Mouse (Mus musculus): ENCODE measurements around the gene Dnase2a. TPM values are rescaled to one million over a fixed set of nuclear protein-coding genes. Genes with fewer than 3 reads are reported as not detected.

Dnase2a gene
- total RNA-seq (2015; ENCODE audit: low replicate concordance), result 32.7 and 33.2 TPM in 2 replicates
- total RNA-seq (2017; ENCODE audit: low replicate concordance), result 74.6 and 78.4 TPM in 2 replicates

- peak; percentile 84 for ATAC-seq (replicated peaks; ENCODE audit: low FRiP score, poor library complexity, severe bottlenecking)
Measured at GRCm38 (mm10) chr8:84908421-84909161, at the start of gene Dnase2a. Gene Dnase2a (plus strand): TSS chr8:84908560.

DNA sequence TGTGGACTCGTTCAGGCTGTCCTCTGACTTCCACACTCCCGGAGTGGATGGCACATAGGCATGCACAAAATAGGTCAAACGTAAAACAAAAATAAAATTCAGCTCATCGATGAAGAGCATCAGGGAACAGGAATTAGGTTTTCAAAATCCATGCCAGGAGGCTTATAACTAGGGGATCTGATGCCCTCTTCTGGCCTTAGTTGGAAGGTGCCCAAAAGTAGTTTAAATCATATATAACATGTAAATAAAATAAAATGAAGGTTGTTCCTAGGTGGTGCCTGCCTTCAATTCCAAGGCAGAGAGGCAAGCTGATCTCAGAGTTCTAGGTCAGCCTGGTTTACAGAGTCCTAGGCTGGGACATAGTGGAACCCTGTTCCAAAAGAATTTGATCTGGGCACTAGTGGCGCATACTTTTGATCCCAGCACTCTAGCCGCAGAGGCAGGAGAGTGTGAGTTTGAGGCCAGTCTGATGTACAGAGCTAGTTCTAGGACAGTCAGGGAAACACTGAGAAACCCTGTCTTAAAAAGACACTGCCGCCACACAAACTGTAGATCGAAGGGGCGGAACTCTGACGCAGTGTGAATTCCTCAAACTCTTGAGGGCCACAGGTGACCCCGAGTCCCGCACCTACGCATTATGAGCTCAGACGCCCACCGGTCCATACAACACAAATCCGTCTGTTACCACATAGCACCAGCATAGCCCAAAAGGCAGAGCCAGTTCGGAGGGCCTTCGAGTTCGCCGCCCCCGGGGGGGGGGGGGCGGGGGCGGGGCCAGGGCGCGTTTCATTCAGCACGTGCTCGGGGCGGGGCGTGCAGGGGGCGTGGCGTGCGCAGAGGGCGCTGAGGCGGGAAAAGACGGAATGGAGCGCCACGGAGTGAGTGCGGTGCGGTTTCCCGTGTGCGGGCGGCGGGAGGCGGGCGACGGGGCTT, 36.7 kb upstream of the Dnase2a start, which contains the start of gene Syce2:
TSS of gene Syce2 (plus strand) at position 736 of the 933 bp plus-strand sequence.
- peak; percentile 80 for ATAC-seq (replicated peaks; ENCODE audit: low FRiP score, poor library complexity, severe bottlenecking)

- ATAC-seq (replicated peaks; ENCODE audit: low FRiP score, poor library complexity, severe bottlenecking), result peak; percentile 79
Measured at GRCm38 (mm10) chr8:84872309-84872965, 35.9 kb upstream of the Dnase2a start.

DNA sequence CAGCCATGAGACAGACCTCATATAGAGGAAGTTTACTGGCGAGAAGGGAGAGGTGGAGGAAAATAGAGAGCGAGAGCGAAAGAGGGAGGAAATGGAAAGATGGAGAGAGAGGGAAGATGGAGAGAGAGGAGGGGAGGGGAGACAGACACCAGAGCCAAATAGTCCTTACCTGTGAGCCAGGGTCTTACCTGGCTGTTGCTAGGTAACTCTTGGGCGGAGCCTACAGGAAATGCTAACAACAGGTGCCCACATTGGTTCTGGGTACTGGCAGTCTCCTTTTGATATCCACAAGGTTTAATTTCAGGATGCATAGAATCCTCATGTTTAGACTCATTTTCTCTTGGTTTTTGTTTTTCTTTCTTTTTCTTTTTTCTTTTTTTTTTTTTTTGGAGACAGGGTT, 35.3 kb upstream of the Dnase2a start:
- no peak for ATAC-seq (replicated peaks; ENCODE audit: low FRiP score, poor library complexity, severe bottlenecking)

DNA sequence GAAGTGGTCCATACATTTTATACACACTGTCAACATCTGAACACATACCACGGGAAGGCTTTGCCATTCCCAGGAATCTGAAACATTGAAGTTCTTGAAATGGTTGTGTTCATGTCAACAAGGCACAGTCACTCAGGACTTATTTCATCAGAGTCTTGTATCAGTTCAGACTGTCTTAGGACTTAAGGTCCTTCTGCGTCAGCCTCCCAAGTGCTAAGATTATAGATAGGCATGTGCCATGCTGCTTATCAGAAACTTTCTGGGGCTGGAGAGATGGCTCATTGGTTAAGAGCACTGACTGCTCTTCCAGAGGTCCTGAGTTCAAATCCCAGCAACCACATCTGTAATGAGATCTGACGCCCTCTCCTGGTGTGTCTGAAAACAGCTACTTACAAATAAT, 34.0 kb upstream of the Dnase2a start:
- ATAC-seq (replicated peaks; ENCODE audit: low FRiP score, poor library complexity, severe bottlenecking), result no peak

GRCm38 (mm10) chr8:84877297-84878035, 30.9 kb upstream of the Dnase2a start:
- ATAC-seq (replicated peaks; ENCODE audit: low FRiP score, poor library complexity, severe bottlenecking), result no peak

- peak; percentile 74 for ATAC-seq (replicated peaks; ENCODE audit: low FRiP score, poor library complexity, severe bottlenecking)
Measured at GRCm38 (mm10) chr8:84878915-84879314, 29.4 kb upstream of the Dnase2a start.

GRCm38 (mm10) chr8:84884728-84885127, 23.6 kb upstream of the Dnase2a start:
- no peak for ATAC-seq (replicated peaks; ENCODE audit: low FRiP score, poor library complexity, severe bottlenecking)

DNA sequence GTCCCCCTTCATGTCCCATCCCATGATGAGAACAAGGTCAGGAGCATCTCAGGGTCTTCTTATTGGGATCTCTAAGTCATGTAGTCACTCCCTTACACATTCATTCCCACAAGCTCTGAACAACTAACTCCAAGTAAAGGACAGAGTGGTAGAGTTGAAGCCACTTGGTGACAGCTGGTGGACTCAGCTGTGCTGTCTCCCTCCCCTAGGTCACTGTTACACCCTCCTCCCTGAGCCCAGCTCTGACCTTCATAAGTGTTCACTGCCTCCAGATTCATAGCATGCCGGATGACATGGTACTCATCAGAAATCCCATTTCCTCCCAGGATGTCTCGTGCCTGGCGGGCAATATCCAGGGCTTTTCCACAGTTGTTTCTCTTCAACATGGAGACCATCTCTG, 20.1 kb upstream of the Dnase2a start:
- no peak for ATAC-seq (replicated peaks; ENCODE audit: low FRiP score, poor library complexity, severe bottlenecking)

GRCm38 (mm10) chr8:84889141-84889540, 19.2 kb upstream of the Dnase2a start:
- no peak for ATAC-seq (replicated peaks; ENCODE audit: low FRiP score, poor library complexity, severe bottlenecking)

GRCm38 (mm10) chr8:84892993-84893708, 15.2 kb upstream of the Dnase2a start:
- ATAC-seq (replicated peaks; ENCODE audit: low FRiP score, poor library complexity, severe bottlenecking), result peak; percentile 59

DNA sequence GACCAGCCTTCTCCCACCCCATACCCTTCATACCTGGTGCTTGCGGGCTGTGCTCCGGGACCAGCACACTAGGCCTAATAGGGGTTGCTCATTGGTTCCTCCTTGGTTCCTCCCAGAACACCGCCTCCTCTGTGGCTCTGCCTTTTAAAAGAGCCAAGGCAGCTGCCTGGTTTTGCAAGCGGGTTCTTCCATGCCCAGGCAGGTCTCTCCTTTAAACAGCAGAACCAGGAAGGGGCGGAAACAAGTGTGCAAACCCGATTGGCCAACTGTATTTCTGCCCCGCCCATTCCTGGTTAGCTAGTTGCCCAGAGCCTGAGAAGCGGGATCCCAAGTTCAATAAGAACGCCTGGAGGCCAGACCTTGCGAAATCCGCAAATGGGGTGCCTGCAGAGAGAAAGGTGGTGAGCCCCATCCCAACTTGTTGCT, 14.6 kb upstream of the Dnase2a start, which contains the start of gene Gcdh:
TSS of gene Gcdh (minus strand) at position 213 of the 426 bp plus-strand sequence.
- peak; percentile 95 for ATAC-seq (replicated peaks; ENCODE audit: low FRiP score, poor library complexity, severe bottlenecking)

- ATAC-seq (replicated peaks; ENCODE audit: low FRiP score, poor library complexity, severe bottlenecking), result no peak
Measured at GRCm38 (mm10) chr8:84895963-84896362, 12.4 kb upstream of the Dnase2a start.

GRCm38 (mm10) chr8:84901071-84901470, 7.3 kb upstream of the Dnase2a start:
- peak; percentile 78 for ATAC-seq (replicated peaks; ENCODE audit: low FRiP score, poor library complexity, severe bottlenecking)

GRCm38 (mm10) chr8:84901752-84902151, 6.6 kb upstream of the Dnase2a start, which contains the start of gene Klf1:
Gene Klf1 (plus strand): TSS chr8:84901928.
- ATAC-seq (replicated peaks; ENCODE audit: low FRiP score, poor library complexity, severe bottlenecking), result peak; percentile 75

GRCm38 (mm10) chr8:84902367-84902919, 5.9 kb upstream of the Dnase2a start:
- ATAC-seq (replicated peaks; ENCODE audit: low FRiP score, poor library complexity, severe bottlenecking), result no peak

DNA sequence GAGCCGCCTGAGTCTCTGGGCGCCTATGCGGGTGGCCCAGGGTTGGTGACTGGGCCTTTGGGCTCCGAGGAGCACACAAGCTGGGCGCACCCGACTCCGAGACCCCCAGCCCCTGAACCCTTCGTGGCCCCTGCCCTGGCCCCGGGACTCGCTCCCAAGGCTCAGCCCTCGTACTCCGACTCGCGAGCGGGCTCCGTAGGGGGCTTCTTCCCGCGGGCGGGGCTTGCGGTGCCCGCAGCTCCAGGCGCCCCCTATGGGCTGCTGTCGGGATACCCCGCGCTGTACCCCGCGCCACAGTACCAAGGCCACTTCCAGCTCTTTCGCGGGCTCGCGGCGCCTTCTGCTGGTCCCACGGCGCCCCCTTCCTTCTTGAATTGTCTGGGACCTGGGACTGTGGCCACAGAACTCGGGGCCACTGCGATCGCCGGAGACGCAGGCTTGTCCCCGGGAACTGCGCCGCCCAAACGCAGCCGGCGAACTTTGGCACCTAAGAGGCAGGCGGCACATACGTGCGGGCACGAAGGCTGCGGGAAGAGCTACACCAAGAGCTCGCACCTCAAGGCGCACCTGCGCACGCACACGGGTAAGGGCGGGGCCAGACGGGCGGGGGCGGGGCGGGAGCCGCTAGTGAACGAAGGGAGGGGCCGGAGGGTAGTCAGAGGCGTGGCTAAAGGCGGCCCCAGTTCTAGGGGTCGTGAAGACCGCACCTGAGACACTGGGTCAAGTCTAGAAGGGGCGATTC, 5.3 kb upstream of the Dnase2a start:
- ATAC-seq (replicated peaks; ENCODE audit: low FRiP score, poor library complexity, severe bottlenecking), result peak; percentile 64

DNA sequence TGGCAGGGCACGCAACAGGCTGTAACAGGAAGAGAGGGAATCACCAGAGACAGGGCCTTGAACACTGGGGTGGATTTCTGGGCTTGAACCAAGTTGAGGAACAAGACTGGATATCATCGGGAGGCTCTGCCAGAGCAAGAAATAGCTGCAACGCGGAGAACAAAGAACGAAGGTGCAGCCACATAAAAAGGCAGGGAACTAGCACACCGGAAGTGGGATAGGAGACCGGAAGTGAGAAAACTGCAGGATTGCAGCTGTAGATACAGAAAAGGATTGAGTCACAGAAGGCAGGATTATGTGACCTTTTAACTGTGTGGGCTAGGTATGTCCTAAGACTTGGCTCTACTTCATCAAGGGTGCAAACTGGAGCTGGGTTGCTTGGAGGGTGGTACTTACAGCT, 4.0 kb upstream of the Dnase2a start:
- ATAC-seq (replicated peaks; ENCODE audit: low FRiP score, poor library complexity, severe bottlenecking), result no peak

Data from erythroid progenitor cell, adult 5-6 weeks (primary cell).